Mouse (Mus musculus) heart, postnatal 36 days (tissue): ENCODE data around the gene Ece1. TPM values are rescaled to one million over a fixed set of nuclear protein-coding genes. Genes with fewer than 3 reads are reported as not detected.
"Not testable (repeated sequence)": the region's sequence is repeated elsewhere in the genome, so short reads cannot be mapped to it uniquely, and the experiment has no call there.

Experiments
- DNase-seq, 2 experiments: peaks; one replicate each; pipeline ENCODE4 v3.0.0; 2021 to 2022
- intact Hi-C: fragments of 180-260 bp; cut with DNase I; formaldehyde crosslinking; loops from one replicate; pipeline ENCODE4 v1.15.1; 2025
- total RNA-seq, 2 experiments: library from RNA; stranded (reverse); gene quantifications; 2 replicates each; pipeline ENCODE4 v1.2.3; 2021

The Ece1 gene
- total RNA-seq, 2 experiments from 2014 or later: 113 to 115 TPM

- DNase-seq: peak; percentile 83 to 86
- intact Hi-C loops: loop anchor here (10.0 kb wide), 2 partner anchors 141 to 351 kb away; no protein-coding TSS in a partner anchor
Observed at GRCm38 (mm10) chr4:137963881-137964584, 102.0 kb downstream of the Ece1 start.

GRCm38 (mm10) chr4:137964585-137964930, 102.5 kb downstream of the Ece1 start:
- intact Hi-C loops: loop anchor here (10.0 kb wide), 2 partner anchors 140 to 350 kb away; no protein-coding TSS in a partner anchor
- DNase-seq: no peak

GRCm38 (mm10) chr4:137968203-137968602, 106.2 kb downstream of the Ece1 start:
- peak; percentile 67 to 74 for DNase-seq
- intact Hi-C loops: loop anchor here (10.0 kb wide), 2 partner anchors 137 to 347 kb away; no protein-coding TSS in a partner anchor

DNA sequence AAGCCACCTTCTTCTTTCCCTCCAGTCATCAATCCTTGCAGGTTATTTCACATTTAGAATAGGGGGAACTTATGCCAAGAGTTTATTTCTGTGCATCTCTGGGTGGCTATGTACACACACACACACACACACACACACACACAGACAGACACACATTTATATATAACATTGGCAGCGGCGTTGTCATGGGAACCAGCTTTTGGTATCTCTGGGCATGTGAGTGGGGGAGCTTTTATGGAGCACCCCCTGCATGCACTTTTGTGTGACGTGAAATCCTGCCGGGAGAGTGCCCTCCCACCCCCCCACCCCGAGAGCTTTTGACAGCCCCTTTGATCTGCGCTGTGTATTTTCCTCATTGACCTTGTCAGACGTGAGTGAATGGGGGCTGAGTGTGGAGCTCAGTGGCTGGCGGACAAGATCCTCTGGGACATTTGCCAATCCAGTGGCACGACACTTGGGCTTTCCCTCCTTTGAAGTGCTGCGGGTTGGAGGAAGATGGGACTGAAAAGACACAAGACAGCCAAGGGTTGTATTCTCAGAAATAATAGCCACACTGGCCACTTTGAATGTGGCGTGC, 108.7 kb downstream of the Ece1 start:
- DNase-seq, intact Hi-C loops: not testable (repeated sequence)

DNA sequence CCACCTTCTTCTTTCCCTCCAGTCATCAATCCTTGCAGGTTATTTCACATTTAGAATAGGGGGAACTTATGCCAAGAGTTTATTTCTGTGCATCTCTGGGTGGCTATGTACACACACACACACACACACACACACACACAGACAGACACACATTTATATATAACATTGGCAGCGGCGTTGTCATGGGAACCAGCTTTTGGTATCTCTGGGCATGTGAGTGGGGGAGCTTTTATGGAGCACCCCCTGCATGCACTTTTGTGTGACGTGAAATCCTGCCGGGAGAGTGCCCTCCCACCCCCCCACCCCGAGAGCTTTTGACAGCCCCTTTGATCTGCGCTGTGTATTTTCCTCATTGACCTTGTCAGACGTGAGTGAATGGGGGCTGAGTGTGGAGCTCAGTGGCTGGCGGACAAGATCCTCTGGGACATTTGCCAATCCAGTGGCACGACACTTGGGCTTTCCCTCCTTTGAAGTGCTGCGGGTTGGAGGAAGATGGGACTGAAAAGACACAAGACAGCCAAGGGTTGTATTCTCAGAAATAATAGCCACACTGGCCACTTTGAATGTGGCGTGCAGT, 112.9 kb downstream of the Ece1 start:
- intact Hi-C loops, DNase-seq: not testable (repeated sequence)

DNA sequence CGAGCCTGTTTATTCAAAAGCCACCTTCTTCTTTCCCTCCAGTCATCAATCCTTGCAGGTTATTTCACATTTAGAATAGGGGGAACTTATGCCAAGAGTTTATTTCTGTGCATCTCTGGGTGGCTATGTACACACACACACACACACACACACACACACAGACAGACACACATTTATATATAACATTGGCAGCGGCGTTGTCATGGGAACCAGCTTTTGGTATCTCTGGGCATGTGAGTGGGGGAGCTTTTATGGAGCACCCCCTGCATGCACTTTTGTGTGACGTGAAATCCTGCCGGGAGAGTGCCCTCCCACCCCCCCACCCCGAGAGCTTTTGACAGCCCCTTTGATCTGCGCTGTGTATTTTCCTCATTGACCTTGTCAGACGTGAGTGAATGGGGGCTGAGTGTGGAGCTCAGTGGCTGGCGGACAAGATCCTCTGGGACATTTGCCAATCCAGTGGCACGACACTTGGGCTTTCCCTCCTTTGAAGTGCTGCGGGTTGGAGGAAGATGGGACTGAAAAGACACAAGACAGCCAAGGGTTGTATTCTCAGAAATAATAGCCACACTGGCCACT, 117.1 kb downstream of the Ece1 start:
- DNase-seq, intact Hi-C loops: not testable (repeated sequence)

GRCm38 (mm10) chr4:137982869-137983268, 120.8 kb downstream of the Ece1 start:
- intact Hi-C loops: no loop called here
- no peak for DNase-seq

DNA sequence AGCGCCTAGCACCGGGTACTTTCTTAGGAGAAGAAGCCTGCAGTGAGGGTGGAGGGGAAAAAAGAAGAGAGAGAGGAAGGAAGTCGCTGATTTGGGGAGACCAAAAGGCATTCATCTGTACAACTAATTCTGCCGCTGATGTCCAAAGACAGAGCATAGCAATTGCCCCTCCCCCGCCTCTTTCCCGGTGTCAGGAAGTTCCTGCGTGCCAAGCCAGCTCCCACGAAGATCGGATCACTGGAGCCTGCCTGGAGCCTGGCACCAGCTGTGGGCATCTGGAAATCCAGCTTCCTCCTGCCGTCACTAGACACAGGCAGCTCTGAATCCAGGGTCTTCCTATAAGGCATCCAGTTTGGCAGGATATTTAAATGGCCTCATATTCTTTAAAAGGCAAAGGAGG, 122.2 kb downstream of the Ece1 start:
- DNase-seq: peak in 1 of 2 experiments; percentile 46
- intact Hi-C loops: no loop called here

GRCm38 (mm10) chr4:137984746-137985145, 122.7 kb downstream of the Ece1 start:
- intact Hi-C loops: no loop called here

DNA sequence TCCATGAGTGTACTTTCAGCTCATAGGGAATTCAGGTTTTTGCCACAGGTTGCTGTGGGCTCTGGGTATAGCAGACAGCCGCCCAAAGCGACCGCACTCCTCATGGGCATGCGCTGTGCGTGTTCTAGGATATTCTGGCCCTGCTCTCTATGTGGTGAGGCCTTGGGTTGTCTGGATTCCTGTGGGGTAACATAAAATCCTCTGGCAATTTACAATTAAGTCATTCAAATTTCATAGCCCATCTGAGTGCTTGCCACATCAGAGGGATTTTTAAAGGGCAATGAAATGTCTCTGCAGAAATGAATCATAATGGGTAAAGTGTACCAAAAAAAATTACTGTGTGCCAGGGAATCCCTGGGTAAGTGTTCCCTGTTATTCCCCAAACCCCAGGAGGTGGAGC, 127.4 kb downstream of the Ece1 start:
- intact Hi-C loops: no loop called here

More at GRCm38 (mm10) chr4:137984746-137985145, 122.7 kb downstream of the Ece1 start:
- DNase-seq: no peak

DNA sequence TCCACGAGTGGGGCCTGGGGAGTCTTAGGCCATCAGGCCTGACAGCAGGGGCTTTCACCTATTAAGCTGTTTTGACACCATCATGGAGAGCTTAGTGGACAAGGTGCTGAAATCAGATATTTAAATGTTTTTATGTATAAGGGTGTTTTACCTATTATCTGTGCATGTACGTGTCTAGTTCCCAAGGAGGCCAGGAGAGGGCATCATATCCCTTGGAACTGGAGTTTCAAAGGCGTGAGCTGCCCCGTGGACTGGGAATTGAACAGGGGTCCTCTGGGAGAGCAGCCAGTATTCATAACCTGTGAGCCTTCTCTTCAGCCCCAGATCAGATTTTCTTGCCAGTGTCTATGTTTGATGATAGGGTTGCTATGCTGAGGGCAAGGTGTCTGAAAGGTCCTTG, 128.4 kb downstream of the Ece1 start:
- intact Hi-C loops: loop anchor here (10.0 kb wide), 2 partner anchors 114 to 314 kb away; partner anchors contain the start of gene Ddost
- no peak for DNase-seq

More for the DNA sequence above, 127.4 kb downstream of the Ece1 start:
- no peak for DNase-seq

- no peak for DNase-seq
- intact Hi-C loops: loop anchor here (10.0 kb wide), 2 partner anchors 114 to 314 kb away; partner anchors contain the start of gene Ddost
Observed at GRCm38 (mm10) chr4:137991240-137991639, 129.2 kb downstream of the Ece1 start.

DNA sequence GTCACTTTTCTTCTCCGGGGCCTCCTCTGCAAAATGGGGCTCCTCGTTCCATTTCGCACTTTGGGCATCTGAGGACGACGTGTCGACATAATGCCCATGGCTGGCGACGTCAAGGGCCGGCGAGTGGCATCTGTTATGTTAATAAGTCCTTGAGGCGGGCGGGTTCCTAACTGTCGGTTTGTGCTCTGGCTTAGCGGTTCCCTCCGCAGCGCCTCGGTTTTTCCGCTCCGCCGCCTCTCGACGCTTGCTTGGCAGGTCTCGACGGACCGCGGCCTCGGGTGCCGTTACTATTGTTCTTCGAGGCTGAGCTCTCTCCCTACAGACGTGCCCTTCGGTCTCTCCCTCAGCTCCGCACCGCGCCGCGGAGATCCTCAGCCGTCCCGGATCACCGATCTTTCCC, 130.9 kb downstream of the Ece1 start, which contains the start of gene Eif4g3:
Gene Eif4g3, plus strand, starts transcription at position 133 of the 400 bp plus-strand sequence.
- no peak for DNase-seq
- intact Hi-C loops: loop anchor here (10.0 kb wide), 2 partner anchors 112 to 312 kb away; partner anchors contain the start of gene Ddost

GRCm38 (mm10) chr4:137993291-137993758, 131.3 kb downstream of the Ece1 start:
- peak; percentile 100 for DNase-seq
- intact Hi-C loops: loop anchor here (10.0 kb wide), 2 partner anchors 111 to 311 kb away; partner anchors contain the start of gene Ddost

DNA sequence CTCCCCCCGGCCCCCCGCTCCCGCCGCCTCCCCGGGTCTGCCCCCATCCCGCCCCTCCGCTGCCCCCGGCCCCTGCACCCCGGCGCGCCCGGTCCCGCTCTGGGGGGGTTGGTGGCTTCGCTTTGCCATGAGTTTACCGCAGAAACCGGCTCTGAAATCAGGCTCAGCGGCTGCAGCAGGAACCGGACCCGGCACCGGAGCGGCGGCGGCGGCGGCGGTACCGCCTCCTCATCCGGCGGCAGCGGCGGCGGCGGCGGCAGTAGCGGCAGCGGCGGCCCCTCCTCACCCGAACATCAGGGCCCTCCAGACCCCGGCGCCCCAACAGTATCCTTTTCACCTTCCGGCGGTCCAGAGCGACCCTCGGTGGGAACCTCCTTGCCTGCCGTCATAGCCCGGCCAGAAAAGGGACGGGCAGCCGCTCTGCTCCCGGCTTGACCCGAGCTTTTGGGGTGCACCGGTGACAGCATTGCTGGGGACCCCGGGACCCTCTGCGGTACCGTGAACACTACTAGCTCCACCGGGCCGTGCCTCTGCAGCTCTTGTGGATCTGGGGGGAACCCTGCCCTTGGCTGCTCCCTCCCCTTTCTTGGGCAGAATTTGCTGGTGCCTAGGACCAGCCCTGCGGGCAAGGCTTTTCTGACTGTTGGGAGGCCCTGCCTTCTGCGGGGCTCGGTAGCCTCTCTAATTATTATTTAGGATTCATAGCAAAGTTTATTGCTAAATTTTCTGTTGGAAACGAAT, 132.0 kb downstream of the Ece1 start:
- intact Hi-C loops: loop anchor here (10.0 kb wide), 2 partner anchors 111 to 311 kb away; partner anchors contain the start of gene Ddost
- DNase-seq: peak; percentile 61 to 67

DNA sequence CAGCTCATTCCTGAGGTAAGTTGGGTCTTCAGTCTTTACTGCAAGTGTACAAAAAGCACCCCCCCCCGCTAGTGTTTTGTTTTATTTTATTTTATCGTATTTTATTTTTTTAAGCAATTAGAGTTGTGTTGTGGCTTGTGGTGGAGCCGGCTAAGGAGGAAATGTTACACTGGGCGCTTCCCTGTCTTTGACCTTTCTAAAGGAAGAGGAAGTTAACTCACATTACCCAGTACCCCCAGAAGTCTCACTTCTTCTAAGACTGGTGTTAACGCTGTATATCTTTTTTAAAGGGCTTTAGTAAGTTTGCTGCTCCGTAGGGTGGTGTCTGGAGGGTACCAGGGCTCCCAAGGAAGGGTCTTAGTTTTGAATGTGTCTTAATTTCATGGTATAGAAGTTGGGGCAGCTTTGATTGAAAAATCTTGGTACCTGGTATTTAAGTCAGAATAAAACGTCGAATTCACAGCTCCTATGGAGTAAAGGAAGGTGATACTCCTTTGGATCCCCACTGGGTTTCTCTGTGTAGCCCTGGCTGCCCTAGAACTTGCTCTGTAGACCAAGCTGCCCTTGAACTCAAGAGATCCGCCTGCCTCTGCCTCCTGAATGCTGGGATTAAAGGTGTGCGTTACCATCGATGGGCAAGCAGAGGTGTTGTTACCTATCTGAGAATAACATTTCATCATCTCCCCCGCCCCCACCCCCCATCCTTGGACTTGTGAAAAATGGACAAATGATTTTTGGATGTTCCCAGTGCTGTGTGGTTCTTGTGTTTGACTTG, 132.7 kb downstream of the Ece1 start:
- DNase-seq: peak in 1 of 2 experiments; percentile 21
- intact Hi-C loops: loop anchor here (10.0 kb wide), 2 partner anchors 110 to 310 kb away; partner anchors contain the start of gene Ddost

- intact Hi-C loops: loop anchor here (10.0 kb wide), 2 partner anchors 109 to 309 kb away; partner anchors contain the start of gene Ddost
- peak; percentile 39 to 40 for DNase-seq
Observed at GRCm38 (mm10) chr4:137995399-137995798, 133.4 kb downstream of the Ece1 start.

DNA sequence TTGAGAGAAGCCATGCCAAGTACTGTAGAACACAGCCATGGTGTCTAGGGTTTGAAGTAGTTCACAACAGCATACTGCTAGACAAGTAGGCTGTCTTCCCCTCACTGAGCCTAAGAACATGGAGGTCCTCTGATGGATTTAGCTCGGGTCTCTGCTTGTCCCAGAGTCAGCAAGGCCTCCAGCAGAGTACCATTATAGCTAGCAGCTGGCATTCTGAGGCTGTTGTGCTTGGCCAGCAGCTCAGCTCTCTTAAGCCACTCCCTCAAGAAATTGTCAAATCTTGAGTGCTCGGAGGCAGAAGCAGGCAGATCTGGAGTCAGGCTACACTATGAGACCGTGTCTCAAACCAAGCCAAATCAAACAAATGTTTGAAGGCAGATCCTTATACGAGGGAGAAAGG, 136.2 kb downstream of the Ece1 start:
- DNase-seq: no peak
- intact Hi-C loops: loop anchor here (10.0 kb wide), 2 partner anchors 107 to 307 kb away; partner anchors contain the start of gene Ddost

DNA sequence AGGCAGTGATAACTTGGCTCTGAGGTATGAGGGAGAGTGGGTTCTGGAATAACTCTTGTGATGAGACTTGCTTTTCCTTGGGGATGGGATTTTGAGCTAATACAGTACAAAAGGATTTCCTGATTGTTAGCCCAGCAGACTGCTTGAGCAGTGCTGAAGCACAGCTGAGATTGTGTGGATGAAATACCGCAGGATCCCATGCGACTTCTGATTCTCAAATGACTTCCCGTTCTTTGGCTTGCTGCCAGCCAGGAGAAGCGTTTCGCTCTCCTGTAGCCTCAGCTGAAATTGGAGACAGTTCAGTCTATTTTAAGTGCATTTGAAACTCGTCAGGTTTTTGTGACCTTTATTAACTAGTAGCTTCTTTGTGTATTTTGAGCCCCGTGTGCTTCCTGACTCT, 138.6 kb downstream of the Ece1 start:
- intact Hi-C loops: no loop called here

More for the DNA sequence above, 138.6 kb downstream of the Ece1 start:
- DNase-seq: peak; percentile 40 to 43
